ENCODE assay signal across 8 mouse cellular contexts in the genomic region with DNA sequence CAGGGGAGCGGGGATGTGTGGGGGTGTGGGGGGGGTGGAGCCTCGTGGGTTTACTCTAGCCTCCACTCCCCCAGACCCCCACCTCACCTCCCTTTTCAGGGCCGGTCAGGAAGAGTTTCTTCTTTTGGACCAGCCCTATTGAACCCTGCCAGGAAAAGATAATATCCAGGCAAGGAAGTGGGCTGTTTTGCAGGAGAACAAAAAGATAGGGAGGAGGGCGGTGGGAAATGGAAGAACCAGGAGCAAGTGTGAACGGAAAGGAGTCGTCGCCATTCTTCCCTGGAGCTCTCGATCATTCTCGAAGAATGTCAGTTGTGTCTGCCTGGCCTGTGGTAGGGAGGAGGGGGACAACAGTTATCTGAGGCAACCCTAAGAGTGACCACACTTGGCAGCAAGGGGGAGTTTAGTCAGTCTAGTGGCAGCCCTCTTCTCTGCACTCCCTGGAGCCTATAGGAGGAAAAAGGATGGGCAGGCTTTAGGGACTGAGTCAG. TPM values are rescaled to one million over a fixed set of nuclear protein-coding genes. Genes with fewer than 3 reads are reported as not detected.
DNase-seq lines count a peak whose midpoint lies in the region; ATAC-seq and TF ChIP-seq lines count a peak whose summit lies in the region.

No protein-coding gene starts in this region.

- H3K36me3 ChIP-seq in forebrain, embryonic 12.5 days (replicated peaks) = peaks cover 73% of the 10 kb centered on the region
- peaks cover 66% of the 10 kb centered on the region for H3K36me3 ChIP-seq in intestine, embryonic 14.5 days (ENCODE audit: control insufficient read depth, insufficient read depth, low read length)
- H3K36me3 ChIP-seq in lung, embryonic 14.5 days (ENCODE audit: insufficient read depth) = peaks cover 71% of the 10 kb centered on the region

- H3K27me3 ChIP-seq in forebrain, embryonic 12.5 days = no peaks in the 10 kb centered on the region
- no peaks in the 10 kb centered on the region for H3K27me3 ChIP-seq in intestine, embryonic 14.5 days (replicated peaks; ENCODE audit: control insufficient read depth, insufficient read depth, low read length)
- no peaks in the 10 kb centered on the region for H3K27me3 ChIP-seq in lung, embryonic 14.5 days (ENCODE audit: insufficient read depth, low read length)

- intact Hi-C loops in left cerebral cortex, postnatal 14 days (cut with DNase I) = no loop called here

- WGBS in forebrain, embryonic 12.5 days = 30% methylated on average over 9 of the region's 9 CpGs
- WGBS in intestine, embryonic 14.5 days = 22% methylated on average over 9 of the region's 9 CpGs
- WGBS in lung, embryonic 14.5 days = 25% methylated on average over 9 of the region's 9 CpGs

- peaks cover 82% of the 10 kb centered on the region for H3K4me1 ChIP-seq in forebrain, embryonic 12.5 days
- H3K4me1 ChIP-seq in intestine, embryonic 14.5 days (replicated peaks; ENCODE audit: control insufficient read depth, insufficient read depth, low read length) = peaks cover 78% of the 10 kb centered on the region
- peaks cover 56% of the 10 kb centered on the region for H3K4me1 ChIP-seq in lung, embryonic 14.5 days (ENCODE audit: insufficient read depth)

- peak; percentile 26; the same call in 1 of the 2 replicates for TF ChIP-seq CTCF in lung, embryonic 14.5 days (IDR thresholded peaks at IDR 0.05; ENCODE audit: low read depth)

- peak overlapping the region; percentile 90 for H3K4me2 ChIP-seq in forebrain, embryonic 12.5 days
- peak overlapping the region; percentile 89 for H3K4me2 ChIP-seq in intestine, embryonic 14.5 days (ENCODE audit: low read length)
- peak overlapping the region; percentile 78 for H3K4me2 ChIP-seq in lung, embryonic 14.5 days

- peak overlapping the region; percentile 94 for H3K9ac ChIP-seq in forebrain, embryonic 12.5 days
- peak overlapping the region; percentile 11 for H3K9ac ChIP-seq in intestine, embryonic 14.5 days (ENCODE audit: low read length)
- H3K9ac ChIP-seq in lung, embryonic 14.5 days = peak overlapping the region; percentile 43

- H3K27ac ChIP-seq in forebrain, embryonic 12.5 days = peak overlapping the region; percentile 86
- peak overlapping the region; percentile 47; the same call in 1 of the 2 replicates for H3K27ac ChIP-seq in intestine, embryonic 14.5 days (ENCODE audit: low read depth)
- peak overlapping the region; percentile 43 for H3K27ac ChIP-seq in lung, embryonic 14.5 days (ENCODE audit: low read depth)

- no peaks in the 10 kb centered on the region for H3K9me3 ChIP-seq in forebrain, embryonic 12.5 days
- H3K9me3 ChIP-seq in intestine, embryonic 14.5 days (ENCODE audit: control insufficient read depth, low read length) = no peaks in the 10 kb centered on the region
- H3K9me3 ChIP-seq in lung, embryonic 14.5 days (ENCODE audit: low read depth, low read length) = no peaks in the 10 kb centered on the region

- H3K4me3 ChIP-seq in forebrain, embryonic 12.5 days (replicated peaks) = peak overlapping the region; percentile 85
- peak overlapping the region; percentile 94 for H3K4me3 ChIP-seq in intestine, embryonic 14.5 days (ENCODE audit: low read depth, low read length)
- H3K4me3 ChIP-seq in lung, embryonic 14.5 days (ENCODE audit: low read depth, low read length) = peak overlapping the region; percentile 94

- peak; percentile 30 for DNase-seq in R1 (ENCODE audit: low read depth, low spot score)
- DNase-seq in intestine, embryonic 14.5 days (ENCODE audit: low spot score) = no peak
- peak; percentile 55 for DNase-seq in lung, embryonic 14.5 days
- DNase-seq in testis, postnatal 10 days (ENCODE audit: low spot score) = peak; percentile 79
- DNase-seq in ovary, postnatal 36 days (ENCODE audit: low spot score) = no peak
- DNase-seq in left cerebral cortex, postnatal 14 days (ENCODE audit: low spot score in 2 of 2) = no peak

- ATAC-seq in forebrain, embryonic 12.5 days (ENCODE audit: low FRiP score) = no peak
- ATAC-seq in intestine, embryonic 14.5 days (replicated peaks; ENCODE audit: low FRiP score, low TSS enrichment, low read depth) = no peak
- ATAC-seq in lung, embryonic 14.5 days (ENCODE audit: insufficient read depth) = no peak
- ATAC-seq in megakaryocyte-erythroid progenitor cell, adult 5-6 weeks (replicated peaks; ENCODE audit: low FRiP score, low TSS enrichment, poor library complexity, severe bottlenecking) = no peak

RNA-seq across cellular contexts. Expression of a gene that starts 5.6 kb away (rescaled TPM):
- polyA plus RNA-seq in forebrain, embryonic 12.5 days (2016; fragmentation: Nextera tagmentation; extraction: Ambion mirVana) = 82.4 TPM in 2 replicates
- 29.3 and 33.6 TPM in 2 replicates for polyA plus RNA-seq in intestine, embryonic 14.5 days (2014; fragmentation: Nextera tagmentation; extraction: Ambion mirVana)
- 40.3 and 49.4 TPM in 2 replicates for polyA plus RNA-seq in lung, embryonic 14.5 days (2014; fragmentation: Nextera tagmentation; extraction: Ambion mirVana)
- not detected in 2 replicates for total RNA-seq in megakaryocyte-erythroid progenitor cell, adult 5-6 weeks (2014; fragmentation: Nextera tagmentation)
- total RNA-seq in megakaryocyte-erythroid progenitor cell, adult 5-6 weeks (2017) = not detected in 2 replicates
- 10 to 100 TPM; 16.7 to 19.5 TPM for total RNA-seq in left cerebral cortex, postnatal 14 days (2021)

Comparison
In these comparisons a context has a peak if more than half of its experiments do, and no peak if none do; other contexts are left out.
1. DNase-seq: peak in R1 (single experiment), lung, embryonic 14.5 days (single experiment) and testis, postnatal 10 days (single experiment); none in intestine, embryonic 14.5 days (single experiment), ovary, postnatal 36 days (single experiment) and left cerebral cortex, postnatal 14 days (0 of 2).
2. H3K9ac ChIP-seq: peak in every context shown above with its lines; median percentile 94 in forebrain, embryonic 12.5 days; 43 in lung, embryonic 14.5 days; 11 in intestine, embryonic 14.5 days.
3. Peak in every context shown above with its lines, with median percentiles within 50 percentile points of each other: H3K27ac ChIP-seq, H3K4me2 ChIP-seq and H3K4me3 ChIP-seq.